Mouse (Mus musculus) mature B cell (primary cell): Measurements from ENCODE around the gene Tmem255a.

Source experiments
- in situ Hi-C: fragments of 300-500 bp; cut with MboI; formaldehyde crosslinking; loops from 2 replicates; pipeline ENCODE4 v1.14.3; 2019

Tmem255a gene

GRCm38 (mm10) chrX:38166592-38166991 lies 85.6 kb downstream of the Tmem255a start:
- in situ Hi-C loops, result no loop called here

GRCm38 (mm10) chrX:38166064-38166463 lies 86.2 kb downstream of the Tmem255a start:
- in situ Hi-C loops, result no loop called here

- in situ Hi-C loops, result no loop called here
These were observed 86.9 kb downstream of the Tmem255a start for GRCm38 (mm10) chrX:38165315-38165714.

- in situ Hi-C loops, result no loop called here
These were observed 93.1 kb downstream of the Tmem255a start for GRCm38 (mm10) chrX:38159097-38159496.
